Mouse (Mus musculus): ENCODE data around the gene Gm43064. TPM values are rescaled to one million over a fixed set of nuclear protein-coding genes. Genes with fewer than 3 reads are reported as not detected.
"Not testable (repeated sequence)": the region's sequence is repeated elsewhere in the genome, so short reads cannot be mapped to it uniquely, and the experiment has no call there.

Gm43064 gene
- polyA plus RNA-seq, 1 experiment from 2014 or later = 0.55 TPM

GRCm38 (mm10) chr3:103780777-103781176 lies 28.6 kb upstream of the Gm43064 start:
- in situ Hi-C loops (cut with MboI; ENCODE audit: low pct_unique_long_range_greater_than_20kb) = no loop called here
- no peak for DNase-seq (ENCODE audit: low read depth, low spot score)
- no peak for TF ChIP-seq CTCF (IDR thresholded peaks at IDR 0.05)
- no peak for ATAC-seq
- CTCF ChIA-PET = no interaction called here
- no peaks in the 10 kb centered on the region for H3K27me3 ChIP-seq
- POLR2A ChIA-PET = no interaction called here

GRCm38 (mm10) chr3:103782844-103783609 lies 26.3 kb upstream of the Gm43064 start:
- in situ Hi-C loops (cut with MboI; ENCODE audit: low pct_unique_long_range_greater_than_20kb) = no loop called here
- ChIA-PET POLR2A (interaction anchor here (0.9 to 1.0 kb wide), 3 partner anchors 8 to 10 kb away, joined by 3 read pairs; no protein-coding TSS in a partner anchor), CTCF (interaction anchor here (1.1 to 1.9 kb wide), 4 partner anchors 9 to 30 kb away, joined by 4 to 12 read pairs (median 4); no protein-coding TSS in a partner anchor)
- no peak for DNase-seq (ENCODE audit: low read depth, low spot score)
- no peaks in the 10 kb centered on the region for H3K27me3 ChIP-seq
- no peak for TF ChIP-seq CTCF (IDR thresholded peaks at IDR 0.05)
- no peak for ATAC-seq

- ATAC-seq (no peak), DNase-seq (ENCODE audit: low read depth, low spot score) (no peak)
- no peaks in the 10 kb centered on the region for H3K27me3 ChIP-seq
- no peak for TF ChIP-seq CTCF (IDR thresholded peaks at IDR 0.05)
- in situ Hi-C loops (cut with MboI; ENCODE audit: low pct_unique_long_range_greater_than_20kb) = no loop called here
- ChIA-PET POLR2A (interaction anchor here (1.1 kb wide), 1 partner anchor 16 kb away, joined by 4 read pairs; no protein-coding TSS in a partner anchor), CTCF (interaction anchor here (0.8 to 1.6 kb wide), 4 partner anchors 9 to 16 kb away, joined by 3 to 4 read pairs (median 4); no protein-coding TSS in a partner anchor)
These were observed 22.1 kb upstream of the Gm43064 start for GRCm38 (mm10) chr3:103787225-103787624.

GRCm38 (mm10) chr3:103789096-103789495 lies 20.3 kb upstream of the Gm43064 start:
- TF ChIP-seq CTCF (IDR thresholded peaks at IDR 0.05) = no peak
- ChIA-PET CTCF (interaction anchor here (1.0 to 2.4 kb wide), 5 partner anchors 10 to 362 kb away, joined by 3 to 9 read pairs (median 4); no protein-coding TSS in a partner anchor), POLR2A (interaction anchor here (0.6 to 3.5 kb wide), 3 partner anchors 14 to 106 kb away, joined by 4 to 25 read pairs (median 6); no protein-coding TSS in a partner anchor)
- DNase-seq (ENCODE audit: low read depth, low spot score) (no peak), ATAC-seq (no peak)
- H3K27me3 ChIP-seq = no peaks in the 10 kb centered on the region
- in situ Hi-C loops (cut with MboI; ENCODE audit: low pct_unique_long_range_greater_than_20kb) = no loop called here

GRCm38 (mm10) chr3:103789891-103790345 lies 19.5 kb upstream of the Gm43064 start:
- peak; percentile 48 for ATAC-seq
- no peak for DNase-seq (ENCODE audit: low read depth, low spot score)
- no peaks in the 10 kb centered on the region for H3K27me3 ChIP-seq
- ChIA-PET POLR2A (interaction anchor here (1.0 to 3.5 kb wide), 8 partner anchors 12 to 26 kb away, joined by 3 to 25 read pairs (median 4); partner anchors contain the start of genes Ap4b1, Dclre1b and Gm43064), CTCF (interaction anchor here (2.0 to 2.4 kb wide), 3 partner anchors 11 to 115 kb away, joined by 4 to 9 read pairs (median 8); no protein-coding TSS in a partner anchor)
- in situ Hi-C loops (cut with MboI; ENCODE audit: low pct_unique_long_range_greater_than_20kb) = no loop called here
- no peak for TF ChIP-seq CTCF (IDR thresholded peaks at IDR 0.05)

GRCm38 (mm10) chr3:103790346-103791145 lies 18.8 kb upstream of the Gm43064 start:
- in situ Hi-C loops (cut with MboI; ENCODE audit: low pct_unique_long_range_greater_than_20kb) = no loop called here
- ATAC-seq (peak; percentile 36), DNase-seq (ENCODE audit: low read depth, low spot score) (no peak)
- H3K27me3 ChIP-seq = no peaks in the 10 kb centered on the region
- CTCF ChIA-PET = interaction anchor here (2.0 to 2.4 kb wide), 3 partner anchors 12 to 115 kb away, joined by 4 to 9 read pairs (median 8); no protein-coding TSS in a partner anchor
- POLR2A ChIA-PET = interaction anchor here (1.0 to 3.5 kb wide), 7 partner anchors 12 to 27 kb away, joined by 3 to 25 read pairs (median 5); partner anchors contain the start of genes Ap4b1, Dclre1b and Gm43064
- TF ChIP-seq CTCF (IDR thresholded peaks at IDR 0.05) = peak; percentile 13

GRCm38 (mm10) chr3:103791230-103792110 lies 17.9 kb upstream of the Gm43064 start, which contains the start of gene Hipk1:
Hipk1 (minus strand) TSS chr3:103791563.
- POLR2A ChIA-PET = interaction anchor here (1.0 to 3.5 kb wide), 5 partner anchors 12 to 28 kb away, joined by 4 to 25 read pairs (median 5); partner anchors contain the start of genes Ap4b1, Dclre1b and Gm43064
- DNase-seq (ENCODE audit: low read depth, low spot score) (no peak), ATAC-seq (peak; percentile 88)
- no peak for TF ChIP-seq CTCF (IDR thresholded peaks at IDR 0.05)
- CTCF ChIA-PET = interaction anchor here (2.4 kb wide), 1 partner anchor 18 kb away, joined by 8 read pairs; no protein-coding TSS in a partner anchor
- in situ Hi-C loops (cut with MboI; ENCODE audit: low pct_unique_long_range_greater_than_20kb) = no loop called here
- no peaks in the 10 kb centered on the region for H3K27me3 ChIP-seq

- POLR2A ChIA-PET = interaction anchor here (3.5 kb wide), 1 partner anchor 11 kb away, joined by 25 read pairs; no protein-coding TSS in a partner anchor
- ATAC-seq; CTCF ChIA-PET; in situ Hi-C loops (cut with MboI; ENCODE audit: low pct_unique_long_range_greater_than_20kb); DNase-seq (ENCODE audit: low read depth, low spot score); H3K27me3 ChIP-seq: not testable (repeated sequence)
These were observed 17.3 kb upstream of the Gm43064 start for GRCm38 (mm10) chr3:103792111-103792406.

- DNase-seq (ENCODE audit: low read depth, low spot score) (no peak), ATAC-seq (no peak)
- H3K27me3 ChIP-seq = no peaks in the 10 kb centered on the region
- TF ChIP-seq CTCF (IDR thresholded peaks at IDR 0.05) = no peak
- in situ Hi-C loops (cut with MboI; ENCODE audit: low pct_unique_long_range_greater_than_20kb) = no loop called here
- POLR2A ChIA-PET = no interaction called here
- CTCF ChIA-PET = interaction anchor here (1.3 kb wide), 1 partner anchor 9 kb away, joined by 3 read pairs; no protein-coding TSS in a partner anchor
These were observed 16.8 kb upstream of the Gm43064 start for GRCm38 (mm10) chr3:103792566-103792965.
